Mouse (Mus musculus) liver, embryonic 16.5 days (tissue): ENCODE measurements around the gene Fubp3. TPM values are rescaled to one million over a fixed set of nuclear protein-coding genes. Genes with fewer than 3 reads are reported as not detected.

Experiments used
- ATAC-seq: fragments of 200-750 bp; cut with Nextera tagmentation; 2 replicates; pipeline ENCODE4 v1.8.0; 2017; ENCODE audit warnings: low read depth, mild to moderate bottlenecking, moderate number of reproducible peaks, moderate library complexity
- H3K27ac ChIP-seq: fragments of 300-500 bp; sonication (generic); 2 replicates; pipeline ENCODE4 v1.5.1; 2014; ENCODE audit warnings: mild to moderate bottlenecking, low read length
- H3K27me3 ChIP-seq: fragments of 300-500 bp; sonication (generic); 2 replicates; pipeline ENCODE4 v1.6.1; 2014; ENCODE audit warnings: low read depth, low read length, mixed read lengths; ENCODE audit not compliant: control insufficient read depth, insufficient read depth
- H3K36me3 ChIP-seq: fragments of 300-500 bp; sonication (generic); 2 replicates; pipeline ENCODE4 v1.6.1; 2014; ENCODE audit warnings: mild to moderate bottlenecking; ENCODE audit not compliant: control insufficient read depth, insufficient read depth
- H3K4me1 ChIP-seq: fragments of 300-500 bp; sonication (generic); 2 replicates; pipeline ENCODE4 v1.6.1; 2014; ENCODE audit warnings: low read depth, low read length, mixed read lengths; ENCODE audit not compliant: control insufficient read depth
- H3K4me2 ChIP-seq: fragments of 300-500 bp; sonication (generic); 2 replicates; pipeline ENCODE4 v1.6.1; 2014; ENCODE audit warnings: low read depth, low read length, mixed read lengths
- H3K4me3 ChIP-seq: fragments of 300-500 bp; sonication (generic); 2 replicates; pipeline ENCODE4 v1.5.1; 2014; ENCODE audit warnings: low read depth, mild to moderate bottlenecking, low read length
- H3K9ac ChIP-seq: fragments of 300-500 bp; sonication (generic); 2 replicates; pipeline ENCODE4 v1.6.1; 2014; ENCODE audit warnings: low read depth, low read length
- H3K9me3 ChIP-seq: fragments of 300-500 bp; sonication (generic); replicated peaks from 2 replicates; pipeline ENCODE4 v1.6.1; 2016; ENCODE audit warnings: low read length; ENCODE audit not compliant: control insufficient read depth
- WGBS: fragments of 180-500 bp; shearing (Covaris S2); extraction: QIAGEN DNeasy Blood & Tissue Kit; methylation state at CpG from one replicate; pipeline ENCODE4 v1.1.7; 2014; ENCODE audit not compliant: insufficient replicate concordance; 5-methylcytosine and 5-hydroxymethylcytosine counted together
- polyA plus RNA-seq: library from polyadenylated mRNA; unstranded; fragments of >200 nt; fragmentation: Nextera tagmentation; extraction: Ambion mirVana; gene quantifications from 2 replicates; pipeline ENCODE4 v1.2.1, GENCODE M21; 2015

Gene Fubp3
- polyA plus RNA-seq, result 15.1 and 19.5 TPM in 2 replicates

GRCm38 (mm10) chr2:31572051-31572914, at the start of gene Fubp3:
Gene Fubp3 (plus strand): TSS chr2:31572651.
- Histone ChIP-seq H3K9ac (peak within 1 kb of the TSS; percentile 88), H3K27me3 (no peaks in the 10 kb centered on the region), H3K4me3 (peak within 1 kb of the TSS; percentile 88), H3K4me2 (peak within 1 kb of the TSS; percentile 75), H3K4me1 (peaks cover 6% of the 10 kb centered on the region), H3K9me3 (no peaks in the 10 kb centered on the region), H3K27ac (peak within 1 kb of the TSS; percentile 63), H3K36me3 (0 out of 2 replicates have a peak, but pooled peaks cover 2% of the 10 kb centered on the region)
- 2% methylated on average over 51 of the region's 51 CpGs for WGBS
- peak; percentile 91 for ATAC-seq

- no peak for ATAC-seq
- 46% methylated on average over 5 of the region's 5 CpGs for WGBS
- Histone ChIP-seq H3K4me3 (no peak overlapping the region), H3K36me3 (no peaks in the 10 kb centered on the region), H3K27ac (no peak overlapping the region), H3K9me3 (no peaks in the 10 kb centered on the region), H3K27me3 (no peaks in the 10 kb centered on the region), H3K4me1 (no peaks in the 10 kb centered on the region), H3K9ac (no peak overlapping the region), H3K4me2 (no peak overlapping the region)
Measured at GRCm38 (mm10) chr2:31524641-31525040, 47.8 kb upstream of the Fubp3 start.

- Histone ChIP-seq H3K9me3 (no peaks in the 10 kb centered on the region), H3K9ac (no peak overlapping the region), H3K4me2 (no peak overlapping the region), H3K36me3 (no peaks in the 10 kb centered on the region), H3K4me3 (no peak overlapping the region), H3K4me1 (no peaks in the 10 kb centered on the region; the same call in 1 of the 2 replicates), H3K27ac (no peak overlapping the region), H3K27me3 (no peaks in the 10 kb centered on the region)
- WGBS, result 32% methylated on average over 10 of the region's 10 CpGs
- no peak for ATAC-seq
Measured at GRCm38 (mm10) chr2:31525778-31526177, 46.7 kb upstream of the Fubp3 start.

GRCm38 (mm10) chr2:31530201-31530600, 42.2 kb upstream of the Fubp3 start:
- Histone ChIP-seq H3K4me2 (no peak overlapping the region), H3K9ac (no peak overlapping the region), H3K4me3 (no peak overlapping the region), H3K27ac (peak overlapping the region; percentile 44; the same call in 1 of the 2 replicates), H3K27me3 (no peaks in the 10 kb centered on the region), H3K4me1 (no peaks in the 10 kb centered on the region; the same call in 1 of the 2 replicates), H3K9me3 (no peaks in the 10 kb centered on the region), H3K36me3 (no peaks in the 10 kb centered on the region)
- peak; percentile 83 for ATAC-seq
- WGBS, result 50% methylated on average over 5 of the region's 5 CpGs

GRCm38 (mm10) chr2:31537054-31537453, 35.4 kb upstream of the Fubp3 start:
- no peak overlapping the region for H3K4me2 ChIP-seq
- no peak for ATAC-seq
- no peaks in the 10 kb centered on the region for H3K36me3 ChIP-seq
- WGBS, result 57% methylated on average over 5 of the region's 5 CpGs
- no peaks in the 10 kb centered on the region for H3K9me3 ChIP-seq
- H3K4me1 ChIP-seq, result no peaks in the 10 kb centered on the region
- H3K27me3 ChIP-seq, result no peaks in the 10 kb centered on the region
- no peak overlapping the region for H3K9ac ChIP-seq
- no peak overlapping the region for H3K4me3 ChIP-seq
- H3K27ac ChIP-seq, result no peak overlapping the region

- no peaks in the 10 kb centered on the region for H3K9me3 ChIP-seq
- no peaks in the 10 kb centered on the region for H3K27me3 ChIP-seq
- no peaks in the 10 kb centered on the region for H3K4me1 ChIP-seq
- no peak overlapping the region for H3K9ac ChIP-seq
- no peak overlapping the region for H3K27ac ChIP-seq
- H3K36me3 ChIP-seq, result no peaks in the 10 kb centered on the region
- WGBS, result 56% methylated on average over 5 of the region's 5 CpGs
- H3K4me3 ChIP-seq, result no peak overlapping the region
- no peak for ATAC-seq
- no peak overlapping the region for H3K4me2 ChIP-seq
Measured at GRCm38 (mm10) chr2:31538745-31539144, 33.7 kb upstream of the Fubp3 start.

- Histone ChIP-seq H3K4me2 (no peak overlapping the region), H3K27ac (no peak overlapping the region), H3K9ac (no peak overlapping the region), H3K4me1 (no peaks in the 10 kb centered on the region), H3K36me3 (no peaks in the 10 kb centered on the region), H3K27me3 (no peaks in the 10 kb centered on the region), H3K4me3 (no peak overlapping the region), H3K9me3 (no peaks in the 10 kb centered on the region)
- no peak for ATAC-seq
- 69% methylated on average over 5 of the region's 5 CpGs for WGBS
Measured at GRCm38 (mm10) chr2:31541581-31541980, 30.9 kb upstream of the Fubp3 start.

GRCm38 (mm10) chr2:31547726-31548125, 24.7 kb upstream of the Fubp3 start:
- Histone ChIP-seq H3K27ac (no peak overlapping the region), H3K27me3 (no peaks in the 10 kb centered on the region), H3K9me3 (no peaks in the 10 kb centered on the region), H3K9ac (no peak overlapping the region), H3K36me3 (no peaks in the 10 kb centered on the region), H3K4me2 (no peak overlapping the region), H3K4me3 (no peak overlapping the region), H3K4me1 (no peaks in the 10 kb centered on the region)
- WGBS, result 69% methylated on average over 11 of the region's 11 CpGs
- no peak for ATAC-seq

GRCm38 (mm10) chr2:31550503-31550902, 21.9 kb upstream of the Fubp3 start:
- H3K27me3 ChIP-seq, result no peaks in the 10 kb centered on the region
- 54% methylated on average over 3 of the region's 3 CpGs for WGBS
- no peaks in the 10 kb centered on the region for H3K4me1 ChIP-seq
- no peak overlapping the region for H3K4me2 ChIP-seq
- no peaks in the 10 kb centered on the region for H3K9me3 ChIP-seq
- H3K9ac ChIP-seq, result no peak overlapping the region
- H3K27ac ChIP-seq, result no peak overlapping the region
- no peak overlapping the region for H3K4me3 ChIP-seq
- no peak for ATAC-seq
- no peaks in the 10 kb centered on the region for H3K36me3 ChIP-seq
